8 mouse cellular contexts compared by ENCODE assay signal in genomic region chr2:44104282-44105197, GRCm38 (mm10).
DNase-seq lines count a peak whose midpoint lies in the region; ATAC-seq and TF ChIP-seq lines count a peak whose summit lies in the region.

No protein-coding gene starts in this region.

- H3K36me3 ChIP-seq in forebrain, postnatal 0 days (ENCODE audit: insufficient read depth) = no peaks in the 10 kb centered on the region
- H3K36me3 ChIP-seq in hindbrain, embryonic 12.5 days = no peaks in the 10 kb centered on the region
- no peaks in the 10 kb centered on the region for H3K36me3 ChIP-seq in stomach, postnatal 0 days (ENCODE audit: control insufficient read depth, insufficient read depth, low read length)

- no peaks in the 10 kb centered on the region for H3K9me3 ChIP-seq in forebrain, postnatal 0 days (ENCODE audit: low read length)
- no peaks in the 10 kb centered on the region for H3K9me3 ChIP-seq in hindbrain, embryonic 12.5 days (replicated peaks)
- H3K9me3 ChIP-seq in stomach, postnatal 0 days (ENCODE audit: control insufficient read depth, low read length) = no peaks in the 10 kb centered on the region

- TF ChIP-seq EP300 in stomach, postnatal 0 days (optimal IDR thresholded peaks at IDR 0.05) = no peak

- 0 out of 2 replicates have a peak, but pooled peaks cover 7% of the 10 kb centered on the region for H3K4me1 ChIP-seq in forebrain, postnatal 0 days (ENCODE audit: insufficient read depth)
- H3K4me1 ChIP-seq in hindbrain, embryonic 12.5 days = peaks cover 10% of the 10 kb centered on the region
- H3K4me1 ChIP-seq in stomach, postnatal 0 days (replicated peaks; ENCODE audit: control insufficient read depth, insufficient read depth) = no peaks in the 10 kb centered on the region

- no peak overlapping the region for H3K9ac ChIP-seq in forebrain, postnatal 0 days
- H3K9ac ChIP-seq in hindbrain, embryonic 12.5 days = no peak overlapping the region
- no peak overlapping the region for H3K9ac ChIP-seq in stomach, postnatal 0 days (ENCODE audit: low read length)

- no peak overlapping the region for H3K4me3 ChIP-seq in forebrain, postnatal 0 days (ENCODE audit: low read depth, low read length)
- no peak overlapping the region for H3K4me3 ChIP-seq in hindbrain, embryonic 12.5 days
- H3K4me3 ChIP-seq in stomach, postnatal 0 days (ENCODE audit: low read depth, low read length) = no peak overlapping the region

- no peak for TF ChIP-seq CTCF in forebrain, postnatal 0 days (IDR thresholded peaks at IDR 0.05; ENCODE audit: low read depth)
- TF ChIP-seq CTCF in stomach, postnatal 0 days (IDR thresholded peaks at IDR 0.05; ENCODE audit: low read depth) = no peak

- no peak overlapping the region for H3K27ac ChIP-seq in forebrain, postnatal 0 days (ENCODE audit: low read depth, low read length)
- H3K27ac ChIP-seq in hindbrain, embryonic 12.5 days = 0 out of 2 replicates have a peak overlapping the region, but pooled peaks have one; percentile 5
- peak overlapping the region; percentile 81 for H3K27ac ChIP-seq in stomach, postnatal 0 days (replicated peaks)

- peak; percentile 55 to 70 for DNase-seq in right cerebral cortex, postnatal 10 days (ENCODE audit: low spot score in 2 of 2)
- DNase-seq in right cerebral cortex, adult 2 months (ENCODE audit: low spot score in 2 of 2) = no peak
- peak; percentile 63 for DNase-seq in forebrain, postnatal 0 days
- peak; percentile 28 to 37 for DNase-seq in layer of hippocampus, postnatal 14 days (ENCODE audit: low spot score in 2 of 2)
- peak; percentile 57 to 84 for DNase-seq in lung, postnatal 4 days
- peak; percentile 29 for DNase-seq in stomach, postnatal 0 days (ENCODE audit: low spot score)

- WGBS in forebrain, postnatal 0 days = 37% methylated on average over 22 of the region's 22 CpGs
- WGBS in hindbrain, embryonic 12.5 days = 37% methylated on average over 22 of the region's 22 CpGs
- WGBS in stomach, postnatal 0 days = 38% methylated on average over 22 of the region's 22 CpGs

- ATAC-seq in forebrain, postnatal 0 days = peak; percentile 91
- ATAC-seq in hindbrain, embryonic 12.5 days (ENCODE audit: low FRiP score) = peak; percentile 76
- ATAC-seq in stomach, postnatal 0 days (ENCODE audit: low FRiP score, low TSS enrichment) = peak; percentile 49; the same call in 1 of the 2 replicates
- ATAC-seq in CD4-positive, CD25-positive, alpha-beta regulatory T cell, adult 4 months = no peak

- H3K27me3 ChIP-seq in forebrain, postnatal 0 days (ENCODE audit: insufficient read depth, low read length) = no peaks in the 10 kb centered on the region
- no peaks in the 10 kb centered on the region for H3K27me3 ChIP-seq in hindbrain, embryonic 12.5 days
- no peaks in the 10 kb centered on the region for H3K27me3 ChIP-seq in stomach, postnatal 0 days (ENCODE audit: control insufficient read depth, insufficient read depth, low read length)

- peak overlapping the region; percentile 6; the same call in 1 of the 2 replicates for H3K4me2 ChIP-seq in forebrain, postnatal 0 days (ENCODE audit: low read depth)
- H3K4me2 ChIP-seq in hindbrain, embryonic 12.5 days (replicated peaks) = peak overlapping the region; percentile 30
- H3K4me2 ChIP-seq in stomach, postnatal 0 days (replicated peaks; ENCODE audit: low read depth) = peak overlapping the region; percentile 17

Comparison
In these comparisons a context has a peak if more than half of its experiments do, and no peak if none do; other contexts are left out.
1. DNase-seq: peak in right cerebral cortex, postnatal 10 days (2 of 2), forebrain, postnatal 0 days (single experiment), layer of hippocampus, postnatal 14 days (2 of 2), lung, postnatal 4 days (2 of 2) and stomach, postnatal 0 days (single experiment); none in right cerebral cortex, adult 2 months (0 of 2).
2. Peak in every context shown above with its lines, with median percentiles within 50 percentile points of each other: H3K4me2 ChIP-seq.